Mouse (Mus musculus): Measurements from ENCODE around the gene Zfp583. TPM values are rescaled to one million over a fixed set of nuclear protein-coding genes. Genes with fewer than 3 reads are reported as not detected.

Zfp583 gene
- polyA plus RNA-seq (2017; shearing (Covaris generic)): 1 to 10 TPM in 1 of 2 experiments, not detected in 1; 1.1 TPM

GRCm38 (mm10) chr7:6331233-6331956 is at the start of gene Zfp583:
Gene Zfp583 (minus strand): TSS chr7:6331285.

GRCm38 (mm10) chr7:6363047-6363488 is 32.0 kb upstream of the Zfp583 start, which contains the start of gene Zfp78:
Gene Zfp78 (plus strand): TSS chr7:6363280.

GRCm38 (mm10) chr7:6343501-6344071 is 12.5 kb upstream of the Zfp583 start, which contains the start of gene Gm3854:
Gene Gm3854 (plus strand): TSS chr7:6343759.

DNA sequence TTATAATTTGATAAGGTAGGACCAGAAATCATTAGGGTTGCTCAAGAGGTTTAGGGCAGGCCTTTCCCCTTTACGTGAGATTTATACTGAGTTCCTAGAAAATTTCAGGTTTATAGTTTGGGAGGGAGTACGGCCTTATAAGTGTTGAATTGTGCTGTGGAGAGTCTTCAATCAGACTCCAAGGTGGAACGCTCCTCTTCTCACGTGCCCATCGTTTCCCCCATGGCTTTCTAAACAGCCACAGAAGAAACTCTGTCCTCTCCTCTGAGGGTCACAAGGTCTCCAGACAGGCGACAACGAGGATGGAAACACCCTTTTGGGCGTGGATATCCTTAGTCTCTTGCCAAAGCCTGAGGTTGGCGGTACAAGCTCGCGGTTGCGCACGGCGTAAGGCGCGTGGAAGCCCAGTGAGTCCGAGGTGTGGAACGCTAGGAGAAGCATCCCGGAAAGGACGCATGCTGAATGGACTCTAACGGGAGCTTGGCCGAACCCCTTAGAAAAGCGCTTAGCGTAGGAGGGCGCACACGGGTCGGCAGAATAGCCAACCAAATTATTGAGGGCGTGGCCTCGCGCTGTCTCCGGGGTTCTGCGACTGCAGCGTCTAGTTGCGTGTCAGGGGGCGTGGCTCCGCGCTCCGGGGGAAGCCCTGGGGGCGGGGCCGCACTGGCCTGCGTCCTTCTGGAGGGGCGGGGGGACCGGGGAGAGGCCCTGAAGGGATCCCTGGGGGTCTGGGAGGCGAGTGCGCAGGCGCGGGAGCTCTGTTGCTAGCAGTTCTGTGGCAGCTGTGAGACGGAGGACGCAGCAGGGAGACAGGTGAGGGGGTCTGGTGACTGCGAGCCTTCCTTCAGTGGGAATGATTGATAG is 45.0 kb downstream of the Zfp583 start, which contains the start of gene Zfp667:
Zfp667 (plus strand) TSS at position 738 of the 864 bp plus-strand sequence.

Other genes with a start within 250 kb of the Zfp583 start
- gene Zfp787, start 175.3 kb downstream of the Zfp583 start, polyA plus RNA-seq (2017; shearing (Covaris generic)): 10 to 100 TPM; 35.1 to 51.1 TPM
- gene Zfp444, start 159.1 kb downstream of the Zfp583 start, polyA plus RNA-seq (2017; shearing (Covaris generic)): 10 to 100 TPM; 35.1 to 39.8 TPM
- gene Galp, start 134.2 kb downstream of the Zfp583 start, polyA plus RNA-seq (2017; shearing (Covaris generic)): not detected
- gene Zscan5b, start 109.0 kb downstream of the Zfp583 start, polyA plus RNA-seq (2017; shearing (Covaris generic)): not detected
- not detected for gene Epp13, start 78.6 kb downstream of the Zfp583 start, polyA plus RNA-seq (2017; shearing (Covaris generic))
- 1 to 10 TPM; 3.3 to 9.3 TPM for gene Zfp667, start 44.7 kb downstream of the Zfp583 start, polyA plus RNA-seq (2017; shearing (Covaris generic))
- gene Gm3854, start 12.5 kb upstream of the Zfp583 start, polyA plus RNA-seq (2017; shearing (Covaris generic)): under 1 TPM; 0.18 to 0.80 TPM
- gene Zfp78, start 32.0 kb upstream of the Zfp583 start, polyA plus RNA-seq (2017; shearing (Covaris generic)): 1 to 10 TPM; 1.3 to 3.0 TPM
- 1 to 10 TPM; 7.2 to 9.4 TPM for gene Zfp28, start 52.0 kb upstream of the Zfp583 start, polyA plus RNA-seq (2017; shearing (Covaris generic))
- gene Smim17, start 67.4 kb upstream of the Zfp583 start, polyA plus RNA-seq (2017; shearing (Covaris generic)): not detected
- gene Gm20715, start 79.0 kb upstream of the Zfp583 start, polyA plus RNA-seq (2017; shearing (Covaris generic)): not detected
- under 1 TPM in 1 of 2 experiments, not detected in 1; 0.11 TPM for gene Olfr1344, start 107.4 kb upstream of the Zfp583 start, polyA plus RNA-seq (2017; shearing (Covaris generic))
- under 1 TPM in 1 of 2 experiments, not detected in 1; 0.21 TPM for gene Olfr1336, start 124.9 kb upstream of the Zfp583 start, polyA plus RNA-seq (2017; shearing (Covaris generic))
- gene Olfr1346, start 135.8 kb upstream of the Zfp583 start, polyA plus RNA-seq (2017; shearing (Covaris generic)): under 1 TPM in 1 of 2 experiments, not detected in 1; 0.09 TPM
- gene Olfr5, start 155.7 kb upstream of the Zfp583 start, polyA plus RNA-seq (2017; shearing (Covaris generic)): not detected
- gene Olfr1347, start 168.5 kb upstream of the Zfp583 start, polyA plus RNA-seq (2017; shearing (Covaris generic)): not detected
- not detected for gene Olfr1348, start 177.5 kb upstream of the Zfp583 start, polyA plus RNA-seq (2017; shearing (Covaris generic))
- gene Olfr1349, start 191.7 kb upstream of the Zfp583 start, polyA plus RNA-seq (2017; shearing (Covaris generic)): not detected
- not detected for gene Olfr1350, start 233.6 kb upstream of the Zfp583 start, polyA plus RNA-seq (2017; shearing (Covaris generic))